Mouse (Mus musculus) right cerebral cortex, adult 18-20 months (tissue): ENCODE results near the gene Sos2.

Source experiments
- DNase-seq: peaks from one replicate; pipeline ENCODE4 v3.0.0; 2022; ENCODE audit warnings: mixed read lengths

The Sos2 gene

GRCm38 (mm10) chr12:69681566-69682061, at the start of gene Sos2:
TSS of gene Sos2 (minus strand) at chr12:69681852.
- peak; percentile 60 for DNase-seq

GRCm38 (mm10) chr12:69730306-69730705, 48.7 kb upstream of the Sos2 start:
- no peak for DNase-seq

GRCm38 (mm10) chr12:69729246-69729645, 47.6 kb upstream of the Sos2 start:
- DNase-seq = no peak

GRCm38 (mm10) chr12:69724711-69725460, 43.2 kb upstream of the Sos2 start, which contains the start of the genes L2hgdh and Atp5s:
TSS of gene L2hgdh (minus strand) at chr12:69724873.
TSS of gene Atp5s (plus strand) at chr12:69724950.
- DNase-seq = peak; percentile 97

- no peak for DNase-seq
Measured at GRCm38 (mm10) chr12:69724018-69724710, 42.5 kb upstream of the Sos2 start.

GRCm38 (mm10) chr12:69723376-69723775, 41.7 kb upstream of the Sos2 start:
- no peak for DNase-seq

GRCm38 (mm10) chr12:69722857-69723256, 41.2 kb upstream of the Sos2 start:
- no peak for DNase-seq

GRCm38 (mm10) chr12:69713628-69714027, 32.0 kb upstream of the Sos2 start:
- no peak for DNase-seq

GRCm38 (mm10) chr12:69704799-69705458, 23.3 kb upstream of the Sos2 start:
- no peak for DNase-seq

- no peak for DNase-seq
Measured at GRCm38 (mm10) chr12:69698352-69698751, 16.7 kb upstream of the Sos2 start.

- DNase-seq = peak; percentile 36
Measured at GRCm38 (mm10) chr12:69696746-69697145, 15.1 kb upstream of the Sos2 start.

GRCm38 (mm10) chr12:69693471-69693870, 11.8 kb upstream of the Sos2 start:
- DNase-seq = no peak

- no peak for DNase-seq
Measured at GRCm38 (mm10) chr12:69690714-69691113, 9.1 kb upstream of the Sos2 start.

- DNase-seq = no peak
Measured at GRCm38 (mm10) chr12:69689094-69689493, 7.4 kb upstream of the Sos2 start.

GRCm38 (mm10) chr12:69688368-69688767, 6.7 kb upstream of the Sos2 start:
- no peak for DNase-seq

- DNase-seq = peak; percentile 64
Measured at GRCm38 (mm10) chr12:69683537-69683936, 1.9 kb upstream of the Sos2 start.

GRCm38 (mm10) chr12:69682788-69683419, 1.3 kb upstream of the Sos2 start:
- no peak for DNase-seq

- DNase-seq = peak; percentile 83
Measured at GRCm38 (mm10) chr12:69682065-69682787, 574 bp upstream of the Sos2 start.

- DNase-seq = peak; percentile 37
Measured at GRCm38 (mm10) chr12:69680635-69681565, 752 bp downstream of the Sos2 start.

- no peak for DNase-seq
Measured at GRCm38 (mm10) chr12:69676157-69676556, 5.5 kb downstream of the Sos2 start.
